Mouse (Mus musculus): Measurements from ENCODE around the gene Gm20388. TPM values are rescaled to one million over a fixed set of nuclear protein-coding genes. Genes with fewer than 3 reads are reported as not detected.

Gm20388 gene
- total and polyA plus RNA-seq, 3 experiments, result 0.02 to 0.05 TPM; not detected in 1

DNA sequence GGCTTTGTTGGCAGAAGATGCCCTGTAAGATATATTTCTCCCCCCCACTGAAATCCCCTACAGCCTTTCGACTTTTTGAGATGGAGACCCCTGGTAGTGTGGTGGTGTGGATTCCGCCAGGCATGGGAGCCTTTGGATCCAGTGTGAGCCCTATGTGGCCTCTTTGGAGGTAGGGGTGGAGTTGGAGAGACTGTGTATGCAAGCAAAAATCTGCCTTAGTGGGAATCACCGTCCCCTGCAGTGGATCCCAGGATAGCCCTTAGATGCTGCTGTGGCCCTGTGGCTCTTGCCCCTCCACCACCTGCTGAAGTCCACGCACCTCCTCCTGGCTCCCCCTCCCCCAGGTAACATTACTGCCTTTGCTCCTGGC is 514.2 kb downstream of the Gm20388 start:
- Histone ChIP-seq H3K4me3 (ENCODE audit: low read depth, low read length) (no peak overlapping the region), H3K4me1 (ENCODE audit: insufficient read depth, low read depth, low read length) (peaks cover 4% of the 10 kb centered on the region; the same call in 1 of the 2 replicates), H3K27me3 (ENCODE audit: insufficient read depth, low read length) (peaks cover 91% of the 10 kb centered on the region), H3K9me3 (replicated peaks) (no peaks in the 10 kb centered on the region), H3K36me3 (replicated peaks) (no peaks in the 10 kb centered on the region)
- TF ChIP-seq GATA2 (IDR thresholded peaks at IDR 0.05; ENCODE audit: borderline replicate concordance, low read depth, low read length) (no peak), TAL1 (conservative IDR thresholded peaks at IDR 0.05; ENCODE audit: low read depth, low read length) (no peak), CTCF (IDR thresholded peaks at IDR 0.05; ENCODE audit: low read depth, low read length) (no peak), GATA1 (IDR thresholded peaks at IDR 0.05; ENCODE audit: borderline replicate concordance, low read length) (no peak), POLR2AphosphoS5 (IDR thresholded peaks at IDR 0.05; ENCODE audit: insufficient replicate concordance, low read depth, low read length) (no peak)
- no peak for ATAC-seq (ENCODE audit: extremely low read depth, insufficient number of reproducible peaks, low FRiP score, poor library complexity, severe bottlenecking)
- no peak for DNase-seq (ENCODE audit: low spot score)

GRCm38 (mm10) chr8:120425199-120425941 is 514.7 kb downstream of the Gm20388 start:
- DNase-seq (ENCODE audit: low spot score) (no peak), ATAC-seq (ENCODE audit: extremely low read depth, insufficient number of reproducible peaks, low FRiP score, poor library complexity, severe bottlenecking) (no peak)
- peaks cover 4% of the 10 kb centered on the region; the same call in 1 of the 2 replicates for H3K4me1 ChIP-seq (ENCODE audit: insufficient read depth, low read depth, low read length)
- H3K27me3 ChIP-seq (ENCODE audit: insufficient read depth, low read length), result peaks cover 90% of the 10 kb centered on the region
- H3K4me3 ChIP-seq (ENCODE audit: low read depth, low read length), result no peak overlapping the region
- no peaks in the 10 kb centered on the region for H3K36me3 ChIP-seq (replicated peaks)
- no peak for TF ChIP-seq CTCF (IDR thresholded peaks at IDR 0.05; ENCODE audit: low read depth, low read length)
- TF ChIP-seq GATA2 (IDR thresholded peaks at IDR 0.05; ENCODE audit: borderline replicate concordance, low read depth, low read length), result no peak
- TF ChIP-seq GATA1 (IDR thresholded peaks at IDR 0.05; ENCODE audit: borderline replicate concordance, low read length), result no peak
- TF ChIP-seq POLR2AphosphoS5 (IDR thresholded peaks at IDR 0.05; ENCODE audit: insufficient replicate concordance, low read depth, low read length), result no peak
- TF ChIP-seq TAL1 (conservative IDR thresholded peaks at IDR 0.05; ENCODE audit: low read depth, low read length), result no peak
- H3K9me3 ChIP-seq (replicated peaks), result no peaks in the 10 kb centered on the region

DNA sequence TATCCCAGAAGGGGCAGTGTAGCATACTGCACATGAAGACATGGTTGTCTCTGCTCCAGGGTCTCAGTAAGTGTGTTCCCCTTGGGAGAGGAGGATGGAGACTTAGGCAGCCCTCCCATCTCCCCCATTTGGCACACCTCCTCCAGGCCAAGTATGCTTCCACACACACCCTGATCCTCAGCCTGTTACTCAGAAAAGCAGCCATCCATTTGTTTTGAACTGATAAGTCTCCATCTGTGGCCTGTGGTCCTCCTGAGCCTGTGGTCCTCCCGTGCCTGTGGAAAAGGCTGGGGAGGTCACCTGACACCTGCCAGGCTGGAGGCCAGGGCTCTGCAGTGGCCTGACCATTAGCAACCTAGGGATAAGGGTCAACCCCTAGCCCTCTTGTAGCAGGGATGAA is 515.5 kb downstream of the Gm20388 start:
- H3K36me3 ChIP-seq (replicated peaks), result no peaks in the 10 kb centered on the region
- H3K27me3 ChIP-seq (ENCODE audit: insufficient read depth, low read length), result peaks cover 91% of the 10 kb centered on the region
- DNase-seq (ENCODE audit: low spot score) (no peak), ATAC-seq (ENCODE audit: extremely low read depth, insufficient number of reproducible peaks, low FRiP score, poor library complexity, severe bottlenecking) (no peak)
- no peaks in the 10 kb centered on the region for H3K9me3 ChIP-seq (replicated peaks)
- no peak overlapping the region for H3K4me3 ChIP-seq (ENCODE audit: low read depth, low read length)
- TF ChIP-seq GATA1 (IDR thresholded peaks at IDR 0.05; ENCODE audit: borderline replicate concordance, low read length) (no peak), POLR2AphosphoS5 (IDR thresholded peaks at IDR 0.05; ENCODE audit: insufficient replicate concordance, low read depth, low read length) (no peak), TAL1 (conservative IDR thresholded peaks at IDR 0.05; ENCODE audit: low read depth, low read length) (no peak), CTCF (IDR thresholded peaks at IDR 0.05; ENCODE audit: low read depth, low read length) (no peak), GATA2 (IDR thresholded peaks at IDR 0.05; ENCODE audit: borderline replicate concordance, low read depth, low read length) (no peak)
- H3K4me1 ChIP-seq (ENCODE audit: insufficient read depth, low read depth, low read length), result peaks cover 4% of the 10 kb centered on the region; the same call in 1 of the 2 replicates

GRCm38 (mm10) chr8:120426622-120427385 is 516.2 kb downstream of the Gm20388 start:
- DNase-seq (ENCODE audit: low spot score) (no peak), ATAC-seq (ENCODE audit: extremely low read depth, insufficient number of reproducible peaks, low FRiP score, poor library complexity, severe bottlenecking) (no peak)
- peaks cover 87% of the 10 kb centered on the region for H3K27me3 ChIP-seq (ENCODE audit: insufficient read depth, low read length)
- H3K4me1 ChIP-seq (ENCODE audit: insufficient read depth, low read depth, low read length), result peaks cover 4% of the 10 kb centered on the region; the same call in 1 of the 2 replicates
- TF ChIP-seq GATA1 (IDR thresholded peaks at IDR 0.05; ENCODE audit: borderline replicate concordance, low read length), result no peak
- TF ChIP-seq POLR2AphosphoS5 (IDR thresholded peaks at IDR 0.05; ENCODE audit: insufficient replicate concordance, low read depth, low read length), result no peak
- TF ChIP-seq TAL1 (conservative IDR thresholded peaks at IDR 0.05; ENCODE audit: low read depth, low read length), result no peak
- no peak for TF ChIP-seq CTCF (IDR thresholded peaks at IDR 0.05; ENCODE audit: low read depth, low read length)
- no peak for TF ChIP-seq GATA2 (IDR thresholded peaks at IDR 0.05; ENCODE audit: borderline replicate concordance, low read depth, low read length)
- H3K9me3 ChIP-seq (replicated peaks), result no peaks in the 10 kb centered on the region
- H3K4me3 ChIP-seq (ENCODE audit: low read depth, low read length), result no peak overlapping the region
- H3K36me3 ChIP-seq (replicated peaks), result no peaks in the 10 kb centered on the region

GRCm38 (mm10) chr8:120428492-120428891 is 517.9 kb downstream of the Gm20388 start:
- H3K27me3 ChIP-seq (ENCODE audit: insufficient read depth, low read length), result peaks cover 85% of the 10 kb centered on the region
- TF ChIP-seq GATA1 (IDR thresholded peaks at IDR 0.05; ENCODE audit: borderline replicate concordance, low read length), result no peak
- TF ChIP-seq TAL1 (conservative IDR thresholded peaks at IDR 0.05; ENCODE audit: low read depth, low read length), result no peak
- no peak for TF ChIP-seq POLR2AphosphoS5 (IDR thresholded peaks at IDR 0.05; ENCODE audit: insufficient replicate concordance, low read depth, low read length)
- TF ChIP-seq GATA2 (IDR thresholded peaks at IDR 0.05; ENCODE audit: borderline replicate concordance, low read depth, low read length), result no peak
- TF ChIP-seq CTCF (IDR thresholded peaks at IDR 0.05; ENCODE audit: low read depth, low read length), result no peak
- DNase-seq (ENCODE audit: low spot score) (no peak), ATAC-seq (ENCODE audit: extremely low read depth, insufficient number of reproducible peaks, low FRiP score, poor library complexity, severe bottlenecking) (no peak)
- H3K36me3 ChIP-seq (replicated peaks), result no peaks in the 10 kb centered on the region
- no peak overlapping the region for H3K4me3 ChIP-seq (ENCODE audit: low read depth, low read length)
- H3K4me1 ChIP-seq (ENCODE audit: insufficient read depth, low read depth, low read length), result peaks cover 4% of the 10 kb centered on the region; the same call in 1 of the 2 replicates
- peaks cover 4% of the 10 kb centered on the region for H3K9me3 ChIP-seq (replicated peaks)

DNA sequence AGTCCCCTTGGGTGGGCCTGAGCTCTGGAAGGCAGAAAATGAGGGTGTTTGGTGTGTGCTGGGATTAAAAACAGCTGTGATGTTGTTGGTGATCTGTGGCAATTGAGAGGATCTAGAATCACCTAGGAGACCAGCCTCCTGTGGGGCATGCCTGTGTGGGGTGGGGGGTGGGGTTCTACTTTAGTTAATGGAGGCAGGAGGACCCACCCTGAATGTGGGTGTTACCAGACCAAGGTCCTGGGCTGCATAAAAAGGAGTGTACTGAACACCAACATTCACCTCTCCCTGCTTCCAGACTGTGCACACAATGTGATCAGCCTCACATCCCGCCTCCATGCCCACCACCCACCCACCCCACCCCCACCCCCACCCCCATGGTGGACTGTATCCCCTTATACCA is 518.5 kb downstream of the Gm20388 start:
- ATAC-seq (ENCODE audit: extremely low read depth, insufficient number of reproducible peaks, low FRiP score, poor library complexity, severe bottlenecking) (no peak), DNase-seq (ENCODE audit: low spot score) (no peak)
- peaks cover 10% of the 10 kb centered on the region for H3K9me3 ChIP-seq (replicated peaks)
- H3K36me3 ChIP-seq (replicated peaks), result no peaks in the 10 kb centered on the region
- no peak overlapping the region for H3K4me3 ChIP-seq (ENCODE audit: low read depth, low read length)
- peaks cover 4% of the 10 kb centered on the region; the same call in 1 of the 2 replicates for H3K4me1 ChIP-seq (ENCODE audit: insufficient read depth, low read depth, low read length)
- H3K27me3 ChIP-seq (ENCODE audit: insufficient read depth, low read length), result peaks cover 81% of the 10 kb centered on the region
- TF ChIP-seq GATA2 (IDR thresholded peaks at IDR 0.05; ENCODE audit: borderline replicate concordance, low read depth, low read length), result no peak
- TF ChIP-seq GATA1 (IDR thresholded peaks at IDR 0.05; ENCODE audit: borderline replicate concordance, low read length), result no peak
- no peak for TF ChIP-seq CTCF (IDR thresholded peaks at IDR 0.05; ENCODE audit: low read depth, low read length)
- no peak for TF ChIP-seq TAL1 (conservative IDR thresholded peaks at IDR 0.05; ENCODE audit: low read depth, low read length)
- no peak for TF ChIP-seq POLR2AphosphoS5 (IDR thresholded peaks at IDR 0.05; ENCODE audit: insufficient replicate concordance, low read depth, low read length)

Data from G1E (cell line).